Mouse (Mus musculus): ENCODE results near the gene Mcat. TPM values are rescaled to one million over a fixed set of nuclear protein-coding genes. Genes with fewer than 3 reads are reported as not detected.

The Mcat gene
- polyA plus RNA-seq, 1 experiment from 2014 or later: 45.3 TPM

GRCm38 (mm10) chr15:83530688-83531087 is 32.9 kb downstream of the Mcat start:
- WGBS: 84% methylated on average over 6 of the region's 6 CpGs
- ATAC-seq (ENCODE audit: low FRiP score, low read depth): no peak
- Histone ChIP-seq H3K4me3 (no peak overlapping the region), H3K4me1 (peaks cover 16% of the 10 kb centered on the region), H3K9me3 (no peaks in the 10 kb centered on the region), H3K36me3 (no peaks in the 10 kb centered on the region), H3K27ac (replicated peaks) (no peak overlapping the region), H3K9ac (replicated peaks) (no peak overlapping the region), H3K4me2 (replicated peaks) (no peak overlapping the region), H3K27me3 (peaks cover 49% of the 10 kb centered on the region)

- ATAC-seq (ENCODE audit: low FRiP score, low read depth): no peak
- no peak overlapping the region for H3K4me3 ChIP-seq
- no peak overlapping the region for H3K9ac ChIP-seq (replicated peaks)
- no peak overlapping the region for H3K4me2 ChIP-seq (replicated peaks)
- H3K36me3 ChIP-seq: no peaks in the 10 kb centered on the region
- H3K9me3 ChIP-seq: no peaks in the 10 kb centered on the region
- peaks cover 54% of the 10 kb centered on the region for H3K27me3 ChIP-seq
- peaks cover 16% of the 10 kb centered on the region for H3K4me1 ChIP-seq
- H3K27ac ChIP-seq (replicated peaks): no peak overlapping the region
- 87% methylated on average over 9 of the region's 9 CpGs for WGBS
These were observed 33.4 kb downstream of the Mcat start for GRCm38 (mm10) chr15:83530233-83530632.

- Histone ChIP-seq H3K9ac (replicated peaks) (no peak overlapping the region), H3K27me3 (peaks cover 59% of the 10 kb centered on the region), H3K27ac (replicated peaks) (no peak overlapping the region), H3K4me2 (replicated peaks) (no peak overlapping the region), H3K36me3 (no peaks in the 10 kb centered on the region), H3K9me3 (no peaks in the 10 kb centered on the region), H3K4me1 (peaks cover 16% of the 10 kb centered on the region), H3K4me3 (no peak overlapping the region)
- no peak for ATAC-seq (ENCODE audit: low FRiP score, low read depth)
- 87% methylated on average over 5 of the region's 5 CpGs for WGBS
These were observed 33.8 kb downstream of the Mcat start for GRCm38 (mm10) chr15:83529765-83530164.

- no peaks in the 10 kb centered on the region for H3K9me3 ChIP-seq
- peaks cover 16% of the 10 kb centered on the region for H3K4me1 ChIP-seq
- H3K27ac ChIP-seq (replicated peaks): no peak overlapping the region
- H3K4me2 ChIP-seq (replicated peaks): no peak overlapping the region
- peaks cover 67% of the 10 kb centered on the region for H3K27me3 ChIP-seq
- H3K9ac ChIP-seq (replicated peaks): no peak overlapping the region
- ATAC-seq (ENCODE audit: low FRiP score, low read depth): no peak
- H3K36me3 ChIP-seq: no peaks in the 10 kb centered on the region
- 75% methylated on average over 4 of the region's 4 CpGs for WGBS
- no peak overlapping the region for H3K4me3 ChIP-seq
These were observed 34.7 kb downstream of the Mcat start for GRCm38 (mm10) chr15:83528892-83529291.

GRCm38 (mm10) chr15:83527747-83528146 is 35.8 kb downstream of the Mcat start:
- H3K9me3 ChIP-seq: no peaks in the 10 kb centered on the region
- H3K4me1 ChIP-seq: peaks cover 23% of the 10 kb centered on the region
- no peaks in the 10 kb centered on the region for H3K36me3 ChIP-seq
- H3K4me2 ChIP-seq (replicated peaks): peak overlapping the region; percentile 95; the same call in 1 of the 2 replicates
- whole genome bisulfite sequencing: 77% methylated on average over 2 of the region's 2 CpGs
- no peak overlapping the region for H3K27ac ChIP-seq (replicated peaks)
- no peak overlapping the region for H3K4me3 ChIP-seq
- no peak for ATAC-seq (ENCODE audit: low FRiP score, low read depth)
- no peak overlapping the region for H3K9ac ChIP-seq (replicated peaks)
- H3K27me3 ChIP-seq: peaks cover 68% of the 10 kb centered on the region

GRCm38 (mm10) chr15:83527092-83527437 is 36.5 kb downstream of the Mcat start:
- no peaks in the 10 kb centered on the region for H3K36me3 ChIP-seq
- H3K27me3 ChIP-seq: peaks cover 68% of the 10 kb centered on the region
- no peak overlapping the region for H3K27ac ChIP-seq (replicated peaks)
- H3K9me3 ChIP-seq: no peaks in the 10 kb centered on the region
- H3K9ac ChIP-seq (replicated peaks): peak overlapping the region; percentile 55
- H3K4me1 ChIP-seq: peaks cover 23% of the 10 kb centered on the region
- H3K4me3 ChIP-seq: peak overlapping the region; percentile 56
- under 1% methylated on average over 26 of the region's 26 CpGs for WGBS
- H3K4me2 ChIP-seq (replicated peaks): peak overlapping the region; percentile 95
- no peak for ATAC-seq (ENCODE audit: low FRiP score, low read depth)

GRCm38 (mm10) chr15:83526424-83527091 is 37.0 kb downstream of the Mcat start, which contains the start of gene Bik:
Gene Bik (plus strand): TSS chr15:83526862.
- peak within 1 kb of the TSS; percentile 56 for H3K4me3 ChIP-seq
- peak within 1 kb of the TSS; percentile 55 for H3K9ac ChIP-seq (replicated peaks)
- H3K27ac ChIP-seq (replicated peaks): no peak within 1 kb of the TSS
- peaks cover 23% of the 10 kb centered on the region for H3K4me1 ChIP-seq
- WGBS: under 1% methylated on average over 44 of the region's 45 CpGs
- peak; percentile 69 for ATAC-seq (ENCODE audit: low FRiP score, low read depth)
- peak within 1 kb of the TSS; percentile 95 for H3K4me2 ChIP-seq (replicated peaks)
- peaks cover 68% of the 10 kb centered on the region for H3K27me3 ChIP-seq
- H3K36me3 ChIP-seq: no peaks in the 10 kb centered on the region
- no peaks in the 10 kb centered on the region for H3K9me3 ChIP-seq

GRCm38 (mm10) chr15:83524333-83524729 is 39.3 kb downstream of the Mcat start:
- Histone ChIP-seq H3K9me3 (no peaks in the 10 kb centered on the region), H3K27ac (replicated peaks) (no peak overlapping the region), H3K4me3 (no peak overlapping the region), H3K4me1 (peaks cover 23% of the 10 kb centered on the region), H3K9ac (replicated peaks) (no peak overlapping the region), H3K36me3 (no peaks in the 10 kb centered on the region), H3K4me2 (replicated peaks) (no peak overlapping the region), H3K27me3 (peaks cover 55% of the 10 kb centered on the region)
- 87% methylated on average over 3 of the region's 3 CpGs for WGBS
- no peak for ATAC-seq (ENCODE audit: low FRiP score, low read depth)

GRCm38 (mm10) chr15:83523638-83524332 is 39.8 kb downstream of the Mcat start:
- ATAC-seq (ENCODE audit: low FRiP score, low read depth): no peak
- WGBS: 58% methylated on average over 14 of the region's 14 CpGs
- no peaks in the 10 kb centered on the region for H3K36me3 ChIP-seq
- no peak overlapping the region for H3K4me2 ChIP-seq (replicated peaks)
- no peak overlapping the region for H3K9ac ChIP-seq (replicated peaks)
- H3K4me1 ChIP-seq: peaks cover 23% of the 10 kb centered on the region
- peaks cover 50% of the 10 kb centered on the region for H3K27me3 ChIP-seq
- 0 out of 2 replicates have a peak overlapping the region, but pooled peaks have one; percentile 52 for H3K27ac ChIP-seq (replicated peaks)
- no peak overlapping the region for H3K4me3 ChIP-seq
- no peaks in the 10 kb centered on the region for H3K9me3 ChIP-seq

GRCm38 (mm10) chr15:83523196-83523595 is 40.4 kb downstream of the Mcat start:
- peaks cover 44% of the 10 kb centered on the region for H3K27me3 ChIP-seq
- H3K27ac ChIP-seq (replicated peaks): peak overlapping the region; percentile 52; the same call in 1 of the 2 replicates
- H3K4me2 ChIP-seq (replicated peaks): no peak overlapping the region
- 0 out of 2 replicates have a peak overlapping the region, but pooled peaks have one; percentile 29 for H3K9ac ChIP-seq (replicated peaks)
- no peaks in the 10 kb centered on the region for H3K36me3 ChIP-seq
- ATAC-seq (ENCODE audit: low FRiP score, low read depth): no peak
- H3K9me3 ChIP-seq: no peaks in the 10 kb centered on the region
- H3K4me3 ChIP-seq: no peak overlapping the region
- WGBS: 31% methylated on average over 7 of the region's 7 CpGs
- H3K4me1 ChIP-seq: peaks cover 23% of the 10 kb centered on the region

GRCm38 (mm10) chr15:83520861-83521382 is 42.7 kb downstream of the Mcat start:
- no peaks in the 10 kb centered on the region for H3K36me3 ChIP-seq
- 84% methylated on average over 6 of the region's 6 CpGs for WGBS
- H3K4me1 ChIP-seq: peaks cover 9% of the 10 kb centered on the region
- H3K27me3 ChIP-seq: peaks cover 21% of the 10 kb centered on the region
- no peak overlapping the region for H3K4me3 ChIP-seq
- ATAC-seq (ENCODE audit: low FRiP score, low read depth): no peak
- H3K9ac ChIP-seq (replicated peaks): no peak overlapping the region
- H3K9me3 ChIP-seq: no peaks in the 10 kb centered on the region
- no peak overlapping the region for H3K27ac ChIP-seq (replicated peaks)
- H3K4me2 ChIP-seq (replicated peaks): no peak overlapping the region

Data from midbrain, embryonic 12.5 days (tissue).